Mouse (Mus musculus): Measurements from ENCODE around the gene Mfsd11.

DNA sequence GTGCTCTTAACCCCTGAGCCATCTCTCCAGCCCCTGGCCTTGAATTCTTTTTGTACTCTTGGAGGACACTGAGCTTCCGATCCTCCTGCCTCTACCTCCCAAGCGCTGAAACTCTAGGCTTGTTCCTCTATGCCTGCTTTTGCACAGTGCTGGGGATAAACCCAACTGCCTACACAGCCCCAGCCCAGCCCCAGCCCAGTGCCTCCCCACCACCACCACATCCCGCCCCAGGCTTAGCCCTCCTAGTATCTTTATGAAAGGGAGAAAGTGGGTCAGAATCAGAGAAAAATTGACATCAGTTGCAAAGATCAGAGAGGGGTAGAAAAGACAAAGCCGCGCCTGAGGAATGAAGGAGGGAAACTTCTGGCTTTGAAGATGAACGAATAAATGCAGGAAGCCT, 31.8 kb downstream of the Mfsd11 start:
- TF ChIP-seq CTCF (IDR thresholded peaks at IDR 0.05; ENCODE audit: borderline replicate concordance, extremely low read depth, insufficient read depth, insufficient read length) (no peak), POLR2A (IDR thresholded peaks at IDR 0.05; ENCODE audit: borderline replicate concordance, extremely low read depth, insufficient read depth, insufficient read length, poor library complexity, severe bottlenecking) (no peak)
